Mouse (Mus musculus) neural tube, embryonic 11.5 days (tissue): ENCODE data around the gene Crybg1. TPM values are rescaled to one million over a fixed set of nuclear protein-coding genes. Genes with fewer than 3 reads are reported as not detected.

Source experiments
- ATAC-seq: fragments of 200-750 bp; cut with Nextera tagmentation; 2 replicates; pipeline ENCODE4 v1.8.0; 2017; ENCODE audit warnings: moderate number of reproducible peaks, mild to moderate bottlenecking, moderate TSS enrichment, moderate library complexity; ENCODE audit not compliant: insufficient read depth, low FRiP score, low TSS enrichment
- DNase-seq: peaks from one replicate; pipeline ENCODE4 v3.0.0-alpha.2; 2015; ENCODE audit warnings: low spot score
- H3K27ac ChIP-seq: fragments of 300-500 bp; sonication (generic); 2 replicates; pipeline ENCODE4 v1.5.1; 2014; ENCODE audit warnings: low read depth, mild to moderate bottlenecking, low read length
- H3K27me3 ChIP-seq: fragments of 300-500 bp; sonication (generic); 2 replicates; pipeline ENCODE4 v1.6.1; 2014; ENCODE audit warnings: mild to moderate bottlenecking, low read length, mixed read lengths; ENCODE audit not compliant: control insufficient read depth, insufficient read depth
- H3K36me3 ChIP-seq: fragments of 300-500 bp; sonication (generic); 2 replicates; pipeline ENCODE4 v1.6.1; 2014; ENCODE audit warnings: mild to moderate bottlenecking, low read length, moderate library complexity, mixed read lengths; ENCODE audit not compliant: control insufficient read depth, insufficient read depth
- H3K4me1 ChIP-seq: fragments of 300-500 bp; sonication (generic); 2 replicates; pipeline ENCODE4 v1.6.1; 2014; ENCODE audit warnings: low read length, mixed read lengths; ENCODE audit not compliant: control insufficient read depth, insufficient read depth
- H3K4me2 ChIP-seq: fragments of 300-500 bp; sonication (generic); 2 replicates; pipeline ENCODE4 v1.6.1; 2014; ENCODE audit warnings: low read depth, mild to moderate bottlenecking, moderate library complexity
- H3K4me3 ChIP-seq: fragments of 300-500 bp; sonication (generic); 2 replicates; pipeline ENCODE4 v1.5.1; 2014; ENCODE audit warnings: low read depth, low read length
- H3K9ac ChIP-seq: fragments of 300-500 bp; sonication (generic); 2 replicates; pipeline ENCODE4 v1.6.1; 2014; ENCODE audit warnings: mild to moderate bottlenecking, low read length
- H3K9me3 ChIP-seq: fragments of 300-500 bp; sonication (generic); 2 replicates; pipeline ENCODE4 v1.6.1; 2016; ENCODE audit warnings: low read length; ENCODE audit not compliant: control insufficient read depth
- WGBS: fragments of 180-500 bp; shearing (Covaris S2); extraction: QIAGEN DNeasy Blood & Tissue Kit; methylation state at CpG from one replicate; pipeline ENCODE4 v1.1.7; 2014; 5-methylcytosine and 5-hydroxymethylcytosine counted together
- polyA plus RNA-seq: library from polyadenylated mRNA; unstranded; fragments of >200 nt; fragmentation: Nextera tagmentation; extraction: Ambion mirVana; gene quantifications from 2 replicates; pipeline ENCODE4 v1.2.1, GENCODE M21; 2014

Gene Crybg1
- polyA plus RNA-seq, 1 experiment from 2014 or later, result 0.05 TPM

DNA sequence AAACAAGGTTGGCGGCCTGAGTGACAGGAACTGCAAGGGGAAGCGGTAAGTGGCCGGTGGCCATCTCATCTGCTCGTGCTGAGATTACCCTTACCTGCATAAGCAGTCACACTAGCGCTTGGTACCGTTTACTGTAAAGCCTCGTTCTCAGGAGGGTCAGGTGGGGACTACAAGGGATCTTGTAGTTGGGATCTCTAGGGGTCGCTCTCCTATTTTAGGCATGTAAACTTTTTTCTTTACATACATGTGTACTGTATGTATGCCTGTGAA is 237.8 kb downstream of the Crybg1 start:
- H3K4me2 ChIP-seq, result no peak overlapping the region
- 90% methylated on average over 8 of the region's 8 CpGs for WGBS
- H3K4me1 ChIP-seq, result no peaks in the 10 kb centered on the region
- H3K4me3 ChIP-seq, result no peak overlapping the region
- ATAC-seq, result no peak
- DNase-seq, result no peak
- no peak overlapping the region for H3K9ac ChIP-seq
- no peaks in the 10 kb centered on the region for H3K36me3 ChIP-seq
- H3K9me3 ChIP-seq, result no peaks in the 10 kb centered on the region
- H3K27me3 ChIP-seq, result no peaks in the 10 kb centered on the region
- no peak overlapping the region for H3K27ac ChIP-seq

DNA sequence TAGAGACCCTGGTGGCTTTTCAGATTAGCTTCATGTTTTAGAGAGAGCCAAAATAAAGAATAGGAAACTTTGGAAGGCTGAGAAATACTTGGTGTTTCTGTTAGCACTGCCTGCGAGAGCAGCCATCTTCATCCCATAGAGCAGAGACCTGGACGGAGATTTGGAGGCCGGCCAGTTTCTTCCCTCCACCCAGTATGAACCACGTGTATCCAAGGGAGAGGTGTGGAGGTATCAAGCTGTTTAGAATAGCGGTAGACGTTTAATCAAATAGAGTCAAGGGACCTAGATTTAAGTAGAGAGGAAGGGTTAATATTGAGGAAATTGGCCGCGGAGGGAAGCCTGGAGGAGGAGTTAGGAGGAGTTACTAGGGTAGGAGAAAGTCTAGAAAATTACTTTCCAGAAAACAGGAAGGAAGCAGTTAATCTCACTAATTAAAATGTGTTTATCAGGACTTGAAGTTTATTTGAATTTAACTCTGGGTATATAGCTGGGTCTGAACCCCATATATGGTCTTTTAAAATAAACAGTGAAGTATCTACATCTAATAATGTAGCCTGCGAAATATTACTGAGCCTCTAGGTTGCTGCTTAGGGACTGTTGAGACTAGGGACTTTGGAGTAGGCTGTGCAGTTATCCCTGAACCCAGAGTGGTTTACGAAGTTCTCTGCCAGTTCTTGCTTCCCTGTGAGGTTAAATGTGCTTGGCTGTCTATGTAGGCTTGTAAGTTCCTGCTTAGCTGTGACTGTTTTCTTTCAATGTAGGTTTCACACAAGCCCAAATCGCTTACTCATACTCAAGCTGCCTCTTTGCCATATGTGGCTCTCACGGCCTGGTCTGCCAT is 238.4 kb downstream of the Crybg1 start:
- H3K27ac ChIP-seq, result no peak overlapping the region
- no peaks in the 10 kb centered on the region for H3K9me3 ChIP-seq
- H3K4me3 ChIP-seq, result no peak overlapping the region
- no peaks in the 10 kb centered on the region for H3K27me3 ChIP-seq
- ATAC-seq (no peak), DNase-seq (no peak)
- H3K36me3 ChIP-seq, result no peaks in the 10 kb centered on the region
- H3K4me1 ChIP-seq, result no peaks in the 10 kb centered on the region
- H3K9ac ChIP-seq, result no peak overlapping the region
- 89% methylated on average over 12 of the region's 12 CpGs for WGBS
- H3K4me2 ChIP-seq, result no peak overlapping the region

GRCm38 (mm10) chr10:43904569-43904968 is 244.1 kb downstream of the Crybg1 start:
- H3K9ac ChIP-seq, result no peak overlapping the region
- ATAC-seq (no peak), DNase-seq (no peak)
- H3K36me3 ChIP-seq, result no peaks in the 10 kb centered on the region
- H3K27me3 ChIP-seq, result no peaks in the 10 kb centered on the region
- 96% methylated on average over 1 of the region's 1 CpGs for WGBS
- H3K27ac ChIP-seq, result no peak overlapping the region
- no peaks in the 10 kb centered on the region for H3K9me3 ChIP-seq
- H3K4me2 ChIP-seq, result no peak overlapping the region
- no peak overlapping the region for H3K4me3 ChIP-seq
- H3K4me1 ChIP-seq, result 0 out of 2 replicates have a peak, but pooled peaks cover 4% of the 10 kb centered on the region

DNA sequence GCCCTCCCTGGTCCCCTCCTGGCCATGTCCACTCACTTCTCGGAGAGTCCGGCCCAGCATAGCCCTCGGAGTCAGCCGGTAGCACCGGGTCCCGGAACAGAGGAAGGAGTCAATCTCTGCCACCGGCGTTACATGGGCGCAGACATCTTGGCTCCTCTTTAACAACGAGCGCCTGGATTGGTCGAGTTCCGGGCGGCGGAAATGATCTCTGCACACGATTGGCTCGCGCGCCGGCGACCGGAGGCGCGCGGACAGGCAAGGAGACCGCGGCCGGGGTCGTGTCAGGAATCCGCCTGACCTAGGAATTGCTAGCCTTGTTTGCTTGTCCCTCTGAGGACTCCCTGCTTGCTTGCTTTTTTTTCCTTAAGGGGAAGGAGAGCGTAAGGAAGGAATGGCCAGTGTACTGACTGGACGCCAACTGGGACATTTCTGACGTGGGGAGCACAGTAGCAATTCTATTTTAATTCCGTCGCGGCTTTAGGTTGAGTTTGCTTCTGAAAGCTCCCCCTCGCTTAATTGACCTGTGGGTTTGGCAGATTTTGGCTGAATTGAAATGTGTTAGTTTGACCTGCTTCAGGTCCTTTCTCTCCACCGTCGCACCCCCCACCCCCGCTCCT is 247.0 kb downstream of the Crybg1 start, which contains the start of the genes Qrsl1 and Rtn4ip1:
TSS of gene Qrsl1 (minus strand) at position 168 of the 617 bp plus-strand sequence.
TSS of gene Rtn4ip1 (plus strand) at position 230 of the 617 bp plus-strand sequence.
- H3K9me3 ChIP-seq, result no peaks in the 10 kb centered on the region
- no peaks in the 10 kb centered on the region for H3K36me3 ChIP-seq
- DNase-seq (peak; percentile 95), ATAC-seq (peak; percentile 97)
- H3K4me3 ChIP-seq, result peak within 1 kb of the TSS; percentile 63
- H3K27ac ChIP-seq, result 0 out of 2 replicates have a peak within 1 kb of the TSS, but pooled peaks have one; percentile 15
- H3K9ac ChIP-seq, result peak within 1 kb of the TSS; percentile 74
- no peaks in the 10 kb centered on the region for H3K27me3 ChIP-seq
- H3K4me2 ChIP-seq, result peak within 1 kb of the TSS; percentile 47
- under 1% methylated on average over 40 of the region's 40 CpGs for WGBS
- H3K4me1 ChIP-seq, result 0 out of 2 replicates have a peak, but pooled peaks cover 4% of the 10 kb centered on the region

GRCm38 (mm10) chr10:43900883-43901570 is 247.6 kb downstream of the Crybg1 start:
- 10% methylated on average over 30 of the region's 30 CpGs for WGBS
- 0 out of 2 replicates have a peak, but pooled peaks cover 4% of the 10 kb centered on the region for H3K4me1 ChIP-seq
- H3K9ac ChIP-seq, result peak overlapping the region; percentile 74
- peak; percentile 71 for ATAC-seq
- H3K4me2 ChIP-seq, result peak overlapping the region; percentile 39
- DNase-seq, result no peak
- no peaks in the 10 kb centered on the region for H3K36me3 ChIP-seq
- H3K9me3 ChIP-seq, result no peaks in the 10 kb centered on the region
- 0 out of 2 replicates have a peak overlapping the region, but pooled peaks have one; percentile 15 for H3K27ac ChIP-seq
- H3K27me3 ChIP-seq, result no peaks in the 10 kb centered on the region
- peak overlapping the region; percentile 63 for H3K4me3 ChIP-seq

Other genes starting within 250 kb of the Crybg1 start
- gene Qrsl1, start 247.1 kb downstream of the Crybg1 start, polyA plus RNA-seq, result 25.5 and 27.9 TPM in 2 replicates
- 19.4 and 19.7 TPM in 2 replicates for gene Rtn4ip1, start 247.0 kb downstream of the Crybg1 start, polyA plus RNA-seq
- gene Atg5, start 119.5 kb upstream of the Crybg1 start, polyA plus RNA-seq, result 60.6 and 65.6 TPM in 2 replicates